Mouse (Mus musculus) stomach, embryonic 15.5 days (tissue): ENCODE measurements around the gene Dnajc11. TPM values are rescaled to one million over a fixed set of nuclear protein-coding genes. Genes with fewer than 3 reads are reported as not detected.

Experiments used
- ATAC-seq: fragments of 200-750 bp; cut with Nextera tagmentation; 2 replicates; pipeline ENCODE4 v1.8.0; 2017; ENCODE audit warnings: low read depth, moderate number of reproducible peaks, moderate TSS enrichment; ENCODE audit not compliant: insufficient read depth, low FRiP score
- H3K27ac ChIP-seq: fragments of 300-500 bp; sonication (generic); 2 replicates; pipeline ENCODE4 v1.5.1; 2015; ENCODE audit warnings: mild to moderate bottlenecking, inconsistent platforms
- H3K27me3 ChIP-seq: fragments of 300-500 bp; sonication (generic); replicated peaks from 2 replicates; pipeline ENCODE4 v1.6.1; 2015; ENCODE audit warnings: inconsistent platforms
- H3K36me3 ChIP-seq: fragments of 300-500 bp; sonication (generic); 2 replicates; pipeline ENCODE4 v1.6.1; 2015; ENCODE audit warnings: inconsistent platforms
- H3K4me1 ChIP-seq: fragments of 300-500 bp; sonication (generic); 2 replicates; pipeline ENCODE4 v1.6.1; 2015; ENCODE audit warnings: inconsistent platforms
- H3K4me2 ChIP-seq: fragments of 300-500 bp; sonication (generic); 2 replicates; pipeline ENCODE4 v1.6.1; 2015; ENCODE audit warnings: mild to moderate bottlenecking, inconsistent platforms
- H3K4me3 ChIP-seq: fragments of 300-500 bp; sonication (generic); replicated peaks from 2 replicates; pipeline ENCODE4 v1.5.1; 2015; ENCODE audit warnings: inconsistent platforms
- H3K9ac ChIP-seq: fragments of 300-500 bp; sonication (generic); 2 replicates; pipeline ENCODE4 v1.6.1; 2015; ENCODE audit warnings: inconsistent platforms
- H3K9me3 ChIP-seq: fragments of 300-500 bp; sonication (generic); 2 replicates; pipeline ENCODE4 v1.6.1; 2016; ENCODE audit warnings: inconsistent platforms
- WGBS: fragments of 180-500 bp; shearing (Covaris S2); methylation state at CpG from one replicate; pipeline ENCODE4 v1.1.7; 2015; 5-methylcytosine and 5-hydroxymethylcytosine counted together
- polyA plus RNA-seq: library from polyadenylated mRNA; unstranded; fragments of >200 nt; fragmentation: Nextera tagmentation; extraction: Ambion mirVana; gene quantifications from 2 replicates; pipeline ENCODE4 v1.2.1, GENCODE M21; 2015

The Dnajc11 gene
- polyA plus RNA-seq, 1 experiment from 2014 or later, result 55.2 TPM

DNA sequence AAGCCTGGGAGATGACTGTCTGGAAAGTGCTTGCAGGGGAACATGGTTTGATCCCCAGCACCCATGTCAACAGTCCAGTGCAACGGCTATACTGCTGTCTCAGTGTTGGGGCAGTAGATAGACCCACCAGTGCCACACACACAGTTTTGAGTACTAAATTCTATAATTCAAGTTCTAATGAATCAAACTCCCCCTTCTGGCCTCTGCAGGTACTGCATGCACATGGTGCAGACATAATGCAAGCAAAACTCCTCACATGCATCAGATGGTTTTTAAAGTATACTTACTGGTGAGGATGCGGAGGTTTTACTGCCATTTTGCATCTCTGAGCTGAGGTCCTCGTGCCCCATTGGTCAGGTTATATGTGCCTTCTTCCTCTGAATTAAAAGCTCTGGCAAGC, 42.0 kb downstream of the Dnajc11 start:
- Histone ChIP-seq H3K27ac (no peak overlapping the region), H3K36me3 (peaks cover 35% of the 10 kb centered on the region), H3K4me1 (no peaks in the 10 kb centered on the region), H3K4me2 (no peak overlapping the region), H3K9ac (no peak overlapping the region), H3K4me3 (no peak overlapping the region), H3K27me3 (no peaks in the 10 kb centered on the region), H3K9me3 (no peaks in the 10 kb centered on the region)
- no peak for ATAC-seq
- WGBS, result 89% methylated on average over 3 of the region's 3 CpGs

DNA sequence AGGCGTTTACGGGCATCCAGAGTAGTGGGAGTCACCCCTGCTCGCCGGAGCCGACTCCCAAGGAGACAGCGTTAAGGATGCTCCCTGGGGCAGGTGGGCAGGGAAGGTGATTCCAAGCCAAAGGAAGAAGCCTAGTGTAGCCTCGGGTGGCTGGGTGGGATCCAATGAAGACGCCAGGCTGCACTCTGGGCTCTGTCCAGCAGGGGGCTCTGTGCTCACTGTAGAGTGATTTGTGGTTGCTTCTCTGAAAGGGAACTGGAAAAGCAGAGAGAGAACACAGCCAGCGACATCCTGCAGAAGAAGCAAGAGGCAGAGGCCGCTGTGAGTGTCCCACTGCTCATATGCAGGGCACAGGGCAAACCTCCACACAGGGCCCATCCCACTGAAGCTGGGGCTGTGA, 44.3 kb downstream of the Dnajc11 start:
- H3K9ac ChIP-seq, result no peak overlapping the region
- no peak overlapping the region for H3K4me3 ChIP-seq
- H3K4me1 ChIP-seq, result no peaks in the 10 kb centered on the region
- no peaks in the 10 kb centered on the region for H3K9me3 ChIP-seq
- no peak overlapping the region for H3K4me2 ChIP-seq
- 40% methylated on average over 10 of the region's 10 CpGs for WGBS
- H3K27me3 ChIP-seq, result no peaks in the 10 kb centered on the region
- no peak for ATAC-seq
- H3K27ac ChIP-seq, result no peak overlapping the region
- H3K36me3 ChIP-seq, result peaks cover 38% of the 10 kb centered on the region

DNA sequence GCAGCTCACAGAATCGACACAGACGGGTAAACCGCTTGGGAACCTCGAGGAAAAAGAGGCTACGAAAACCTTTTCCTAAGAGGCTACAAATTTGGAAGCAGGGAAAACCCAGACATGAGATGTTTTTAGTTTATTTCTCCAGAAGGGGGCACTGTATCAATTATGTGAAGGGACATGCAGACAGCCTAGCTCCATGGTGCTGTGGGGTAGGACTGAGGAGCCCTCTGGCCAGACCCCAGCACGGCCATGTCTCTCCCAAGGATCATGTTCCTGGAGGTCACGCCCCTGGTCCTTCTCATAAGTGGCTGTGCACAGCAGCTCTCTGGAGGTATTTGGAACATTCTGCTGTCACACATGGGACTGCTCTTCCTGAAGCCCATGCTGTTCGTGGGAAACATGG, 47.2 kb downstream of the Dnajc11 start:
- Histone ChIP-seq H3K9ac (no peak overlapping the region), H3K4me2 (no peak overlapping the region), H3K4me3 (no peak overlapping the region), H3K27me3 (no peaks in the 10 kb centered on the region), H3K9me3 (no peaks in the 10 kb centered on the region), H3K4me1 (0 out of 2 replicates have a peak, but pooled peaks cover 8% of the 10 kb centered on the region), H3K36me3 (peaks cover 19% of the 10 kb centered on the region; the same call in 1 of the 2 replicates), H3K27ac (no peak overlapping the region)
- WGBS, result 75% methylated on average over 8 of the region's 8 CpGs
- ATAC-seq, result no peak

DNA sequence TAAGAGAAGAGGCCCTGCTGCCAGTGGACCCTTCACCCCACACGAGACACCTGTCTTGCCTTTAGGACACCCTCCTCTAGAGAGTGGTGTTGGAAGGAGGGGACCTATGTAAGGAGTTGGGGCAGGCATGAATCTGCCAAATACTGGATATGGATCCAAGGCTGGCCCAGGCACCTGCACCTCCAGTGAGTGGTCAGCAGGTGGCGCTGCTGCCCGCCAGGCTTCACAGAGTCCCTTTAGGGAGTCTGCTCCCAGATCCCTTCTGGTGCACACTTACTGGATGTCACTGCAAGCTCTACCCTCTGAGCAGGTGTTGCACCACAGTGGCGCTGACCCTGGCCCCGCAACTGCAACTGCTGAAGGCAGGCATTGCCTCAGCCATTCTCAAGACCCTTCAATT, 47.9 kb downstream of the Dnajc11 start:
- Histone ChIP-seq H3K4me1 (peaks cover 13% of the 10 kb centered on the region; the same call in 1 of the 2 replicates), H3K4me2 (no peak overlapping the region), H3K36me3 (peaks cover 16% of the 10 kb centered on the region; the same call in 1 of the 2 replicates)

DNA sequence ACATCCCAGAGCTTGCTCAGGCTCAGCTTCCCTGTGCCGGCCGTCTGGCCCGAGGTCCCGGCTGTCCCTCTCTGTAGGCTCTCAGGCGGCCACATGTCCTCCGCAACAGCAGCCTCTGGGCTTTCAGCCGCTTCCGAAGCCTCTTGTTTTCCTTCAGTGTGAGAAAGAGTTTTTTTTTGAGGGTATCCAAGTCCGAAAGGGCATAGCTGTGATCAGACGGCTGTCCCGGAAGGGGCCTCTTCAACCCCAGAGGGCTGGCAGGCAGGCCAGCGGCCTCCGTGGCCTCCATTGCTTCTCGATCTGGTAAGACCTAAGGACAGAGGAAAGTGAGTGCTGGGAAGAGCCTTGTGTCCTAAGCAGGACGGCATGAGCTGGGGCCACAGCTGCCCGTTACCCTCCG, 49.6 kb downstream of the Dnajc11 start:
- WGBS, result 69% methylated on average over 17 of the region's 17 CpGs
- H3K36me3 ChIP-seq, result 0 out of 2 replicates have a peak, but pooled peaks cover 10% of the 10 kb centered on the region
- no peaks in the 10 kb centered on the region for H3K27me3 ChIP-seq
- H3K4me1 ChIP-seq, result peaks cover 27% of the 10 kb centered on the region
- no peak overlapping the region for H3K4me3 ChIP-seq
- H3K4me2 ChIP-seq, result no peak overlapping the region
- H3K27ac ChIP-seq, result no peak overlapping the region
- no peak overlapping the region for H3K9ac ChIP-seq
- ATAC-seq, result no peak
- no peaks in the 10 kb centered on the region for H3K9me3 ChIP-seq

More for the DNA sequence above, 47.9 kb downstream of the Dnajc11 start:
- WGBS, result 10% methylated on average over 5 of the region's 5 CpGs
- H3K27ac ChIP-seq, result no peak overlapping the region
- H3K9ac ChIP-seq, result no peak overlapping the region
- no peaks in the 10 kb centered on the region for H3K9me3 ChIP-seq
- no peaks in the 10 kb centered on the region for H3K27me3 ChIP-seq
- peak; percentile 41 for ATAC-seq
- H3K4me3 ChIP-seq, result no peak overlapping the region

DNA sequence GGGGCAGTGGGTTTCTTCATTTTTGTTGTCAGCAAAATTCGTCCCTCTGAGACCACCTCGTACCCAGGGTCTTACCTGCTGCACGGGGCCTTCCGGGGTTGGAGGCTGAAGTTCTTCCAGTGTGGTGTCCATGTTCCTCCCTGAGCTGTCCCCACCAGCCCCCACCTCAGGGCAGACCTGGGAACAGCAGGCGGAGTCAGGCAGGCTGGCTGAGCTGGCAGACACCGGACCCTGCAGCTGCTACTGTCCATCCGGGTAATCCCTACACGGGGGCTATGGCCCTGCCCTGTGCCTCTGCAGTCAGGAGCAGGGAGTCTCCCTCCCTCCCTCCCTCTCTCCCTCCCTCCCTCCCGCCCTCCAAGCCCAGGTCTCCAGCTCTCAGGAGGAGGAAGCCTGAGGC, 50.1 kb downstream of the Dnajc11 start:
- no peaks in the 10 kb centered on the region for H3K27me3 ChIP-seq
- ATAC-seq, result no peak
- H3K4me1 ChIP-seq, result peaks cover 30% of the 10 kb centered on the region
- H3K36me3 ChIP-seq, result 0 out of 2 replicates have a peak, but pooled peaks cover 10% of the 10 kb centered on the region
- no peaks in the 10 kb centered on the region for H3K9me3 ChIP-seq
- H3K27ac ChIP-seq, result no peak overlapping the region
- no peak overlapping the region for H3K9ac ChIP-seq
- H3K4me2 ChIP-seq, result no peak overlapping the region
- no peak overlapping the region for H3K4me3 ChIP-seq
- 36% methylated on average over 9 of the region's 9 CpGs for WGBS

DNA sequence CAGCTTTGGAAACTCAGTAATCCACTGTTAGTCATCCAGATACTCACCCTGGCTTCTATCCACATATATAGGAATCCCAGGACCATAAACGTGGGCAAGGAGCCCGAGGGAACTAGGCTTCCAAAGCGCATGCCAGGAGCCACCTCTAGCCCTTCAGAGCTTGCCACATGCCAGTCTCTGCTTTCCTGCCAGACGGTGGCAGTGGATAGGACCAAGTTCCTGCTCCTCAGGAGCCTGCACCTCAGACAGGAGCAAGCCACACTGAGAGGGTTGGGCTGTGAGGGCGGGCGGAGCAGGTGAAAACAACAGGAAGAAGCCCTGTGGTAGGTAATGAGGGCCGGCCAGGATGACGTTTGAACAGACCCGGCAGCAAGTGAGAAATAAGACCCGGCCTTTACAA, 52.4 kb downstream of the Dnajc11 start:
- Histone ChIP-seq H3K4me1 (peaks cover 35% of the 10 kb centered on the region), H3K4me2 (no peak overlapping the region), H3K27me3 (no peaks in the 10 kb centered on the region), H3K36me3 (peaks cover 12% of the 10 kb centered on the region; the same call in 1 of the 2 replicates), H3K9me3 (no peaks in the 10 kb centered on the region), H3K4me3 (no peak overlapping the region), H3K27ac (no peak overlapping the region), H3K9ac (no peak overlapping the region)
- 0 out of 2 replicates have a peak, but pooled peaks have one; percentile 18 for ATAC-seq
- WGBS, result 29% methylated on average over 10 of the region's 10 CpGs

DNA sequence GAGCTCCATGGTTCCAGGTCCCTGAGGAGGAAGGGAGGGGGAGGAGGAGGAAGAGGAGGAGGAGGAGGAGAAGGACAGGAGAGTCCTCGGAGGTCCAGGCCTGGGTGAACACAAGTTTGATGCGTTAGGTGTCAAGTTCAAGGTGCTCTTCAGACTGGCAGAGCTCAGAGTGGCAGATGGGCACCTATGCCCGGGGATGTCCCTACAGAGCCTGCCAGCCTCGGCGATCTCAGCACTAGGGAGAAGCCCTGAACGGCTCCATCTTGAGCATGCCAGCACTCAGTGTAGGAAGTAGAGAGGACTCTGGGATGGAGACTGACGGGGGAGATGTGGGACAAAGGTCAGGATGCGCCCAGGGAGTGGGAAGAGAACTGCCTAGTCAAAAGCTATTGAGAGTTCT, 53.2 kb downstream of the Dnajc11 start:
- H3K9ac ChIP-seq, result no peak overlapping the region
- WGBS, result 66% methylated on average over 8 of the region's 8 CpGs
- H3K36me3 ChIP-seq, result peaks cover 19% of the 10 kb centered on the region
- no peak overlapping the region for H3K4me3 ChIP-seq
- no peak overlapping the region for H3K4me2 ChIP-seq
- no peaks in the 10 kb centered on the region for H3K9me3 ChIP-seq
- no peaks in the 10 kb centered on the region for H3K27me3 ChIP-seq
- H3K27ac ChIP-seq, result no peak overlapping the region
- peaks cover 35% of the 10 kb centered on the region for H3K4me1 ChIP-seq
- ATAC-seq, result no peak

DNA sequence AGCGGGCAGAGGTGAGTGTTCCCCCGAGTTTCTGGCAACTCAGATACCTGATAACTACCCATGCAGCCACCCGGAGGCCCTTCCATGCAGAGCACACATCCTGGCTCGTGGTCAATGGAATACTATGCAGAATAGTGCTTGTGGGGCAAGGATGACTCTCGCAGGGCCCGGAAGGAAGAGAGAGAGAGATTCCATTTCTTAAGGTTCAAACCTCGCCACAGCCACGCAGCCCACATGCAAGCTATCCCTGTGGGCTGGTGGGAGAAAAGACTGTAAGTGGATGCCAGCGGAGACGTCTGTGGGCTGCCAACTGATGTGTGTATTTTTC, 54.5 kb downstream of the Dnajc11 start:
- Histone ChIP-seq H3K4me2 (peak overlapping the region; percentile 87), H3K9me3 (no peaks in the 10 kb centered on the region), H3K27ac (peak overlapping the region; percentile 78; the same call in 1 of the 2 replicates), H3K4me3 (peak overlapping the region; percentile 82), H3K9ac (peak overlapping the region; percentile 93), H3K4me1 (peaks cover 35% of the 10 kb centered on the region), H3K36me3 (peaks cover 23% of the 10 kb centered on the region), H3K27me3 (no peaks in the 10 kb centered on the region)
- no peak for ATAC-seq
- WGBS, result 22% methylated on average over 10 of the region's 10 CpGs

DNA sequence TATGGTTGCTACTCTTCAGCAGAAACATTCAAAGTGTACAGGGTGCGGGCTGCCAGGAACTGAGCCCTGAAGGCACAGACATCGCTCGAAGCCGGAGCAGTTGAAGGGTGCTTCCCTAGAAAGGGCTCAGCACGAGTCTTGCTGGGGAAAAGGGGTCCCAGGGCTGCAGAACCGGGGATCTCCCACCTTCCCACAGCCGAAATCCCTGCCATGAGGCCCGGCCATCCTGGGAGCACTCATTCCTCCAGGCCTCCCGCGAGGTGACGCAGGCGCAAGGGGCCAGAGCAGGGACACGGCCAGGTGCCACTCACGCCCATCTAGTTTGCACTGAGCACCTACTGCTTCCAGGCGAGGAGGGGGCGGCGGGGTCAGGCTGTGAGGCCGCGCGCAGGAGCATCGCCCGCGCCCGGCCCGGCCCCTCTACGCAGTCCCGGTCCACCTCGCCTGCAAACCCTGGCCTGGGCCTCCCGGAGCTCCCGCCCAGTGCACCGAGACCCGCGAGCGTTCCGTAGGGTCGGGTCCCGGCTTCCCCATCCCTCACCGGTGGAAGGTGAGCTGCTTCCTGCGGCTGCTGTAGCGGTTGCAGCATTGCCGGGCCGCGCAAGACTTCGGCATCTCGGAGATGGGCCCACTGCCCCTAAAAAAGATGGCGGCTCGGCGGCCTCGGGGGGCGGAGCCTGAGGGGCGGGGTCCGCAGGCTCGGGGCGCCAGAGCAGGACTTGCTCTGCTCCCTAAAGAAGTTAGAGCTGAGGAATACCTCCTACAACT, 55.0 kb downstream of the Dnajc11 start, which contains the start of gene Thap3:
Gene Thap3 (minus strand): TSS at position 656 of the 768 bp plus-strand sequence.
- H3K27me3 ChIP-seq, result no peaks in the 10 kb centered on the region
- H3K4me1 ChIP-seq, result peaks cover 31% of the 10 kb centered on the region
- peaks cover 22% of the 10 kb centered on the region for H3K36me3 ChIP-seq
- H3K27ac ChIP-seq, result peak within 1 kb of the TSS; percentile 78
- whole genome bisulfite sequencing, result under 1% methylated on average over 54 of the region's 54 CpGs
- H3K4me3 ChIP-seq, result peak within 1 kb of the TSS; percentile 82
- peak; percentile 70 for ATAC-seq
- H3K4me2 ChIP-seq, result peak within 1 kb of the TSS; percentile 87
- peak within 1 kb of the TSS; percentile 93 for H3K9ac ChIP-seq
- H3K9me3 ChIP-seq, result no peaks in the 10 kb centered on the region

DNA sequence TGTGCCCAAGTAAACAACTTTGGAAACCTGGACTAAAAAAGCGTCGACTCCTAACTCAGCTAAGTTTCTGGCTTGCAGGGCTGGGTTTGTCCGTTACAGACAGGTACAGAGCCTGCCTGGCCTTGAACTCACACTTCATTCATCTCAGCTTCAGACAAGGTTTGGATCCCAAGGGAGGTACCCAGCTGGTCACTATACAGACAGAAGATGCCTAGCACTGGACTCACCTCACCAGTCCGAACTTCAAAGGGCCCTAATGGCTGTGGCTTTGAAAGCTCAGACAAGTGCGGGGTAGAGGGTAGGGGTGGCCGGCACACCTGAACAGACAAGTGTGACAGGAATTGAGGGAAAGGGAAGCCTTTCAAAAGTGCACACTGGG, 55.6 kb downstream of the Dnajc11 start:
- Histone ChIP-seq H3K27ac (peak overlapping the region; percentile 78), H3K27me3 (no peaks in the 10 kb centered on the region), H3K9me3 (no peaks in the 10 kb centered on the region), H3K4me1 (peaks cover 35% of the 10 kb centered on the region), H3K9ac (no peak overlapping the region), H3K4me2 (peak overlapping the region; percentile 87), H3K36me3 (peaks cover 22% of the 10 kb centered on the region), H3K4me3 (peak overlapping the region; percentile 82)
- 27% methylated on average over 6 of the region's 6 CpGs for WGBS
- peak; percentile 1; the same call in 1 of the 2 replicates for ATAC-seq

DNA sequence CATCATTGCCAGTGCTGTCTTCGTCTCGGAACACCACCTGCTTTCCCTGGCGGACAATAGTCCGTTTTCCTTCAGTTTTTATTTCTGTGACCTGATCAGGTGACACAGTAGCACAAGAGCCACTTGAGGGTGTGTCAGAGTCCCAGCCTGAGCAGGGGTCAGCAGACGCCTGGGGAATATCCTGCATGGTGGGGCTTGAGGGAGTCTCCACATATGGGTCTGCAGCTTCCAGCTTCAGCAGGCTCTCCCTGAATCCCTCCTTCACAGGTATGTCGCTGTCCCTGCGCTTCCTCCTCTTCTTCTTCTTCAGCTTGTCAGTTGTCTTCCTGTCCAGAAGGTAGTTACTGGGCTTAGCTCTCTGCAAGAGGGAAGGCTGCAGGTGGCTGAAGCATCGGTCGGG, 58.6 kb downstream of the Dnajc11 start:
- Histone ChIP-seq H3K4me1 (peaks cover 27% of the 10 kb centered on the region), H3K9me3 (no peaks in the 10 kb centered on the region), H3K36me3 (peaks cover 22% of the 10 kb centered on the region), H3K4me2 (no peak overlapping the region), H3K27ac (no peak overlapping the region), H3K27me3 (no peaks in the 10 kb centered on the region), H3K4me3 (no peak overlapping the region), H3K9ac (no peak overlapping the region)
- 91% methylated on average over 9 of the region's 9 CpGs for WGBS
- no peak for ATAC-seq
